Mouse (Mus musculus): ENCODE results near the gene Gsdma2.
"Not testable (repeated sequence)": the region's sequence is repeated elsewhere in the genome, so short reads cannot be mapped to it uniquely, and the experiment has no call there.

Gsdma2 gene

GRCm38 (mm10) chr11:98671284-98671815 lies 24.8 kb downstream of the Gsdma2 start:
- no peak for DNase-seq

- DNase-seq: no peak
These were observed 25.3 kb downstream of the Gsdma2 start for GRCm38 (mm10) chr11:98671857-98672256.

- no peak for DNase-seq
These were observed 25.9 kb downstream of the Gsdma2 start for GRCm38 (mm10) chr11:98672482-98672881.

- DNase-seq: peak; percentile 72
These were observed 26.6 kb downstream of the Gsdma2 start for GRCm38 (mm10) chr11:98673136-98673535.

GRCm38 (mm10) chr11:98675829-98676363 lies 29.3 kb downstream of the Gsdma2 start:
- no peak for DNase-seq

GRCm38 (mm10) chr11:98680023-98680422 lies 33.5 kb downstream of the Gsdma2 start:
- no peak for DNase-seq

- not testable (repeated sequence) for DNase-seq
These were observed 34.0 kb downstream of the Gsdma2 start for GRCm38 (mm10) chr11:98680595-98680994.

GRCm38 (mm10) chr11:98681186-98681585 lies 34.6 kb downstream of the Gsdma2 start:
- DNase-seq: no peak

- DNase-seq: peak; percentile 97
These were observed 35.5 kb downstream of the Gsdma2 start, which contains the start of gene Psmd3 for GRCm38 (mm10) chr11:98681786-98682745. Psmd3 (plus strand) TSS chr11:98682554.

- no peak for DNase-seq
These were observed 36.3 kb downstream of the Gsdma2 start for GRCm38 (mm10) chr11:98682811-98683210.

- no peak for DNase-seq
These were observed 39.1 kb downstream of the Gsdma2 start for GRCm38 (mm10) chr11:98685642-98686041.

- DNase-seq: no peak
These were observed 40.4 kb downstream of the Gsdma2 start for GRCm38 (mm10) chr11:98686976-98687375.

GRCm38 (mm10) chr11:98688009-98688408 lies 41.5 kb downstream of the Gsdma2 start:
- no peak for DNase-seq

- DNase-seq: no peak
These were observed 46.6 kb downstream of the Gsdma2 start for GRCm38 (mm10) chr11:98693201-98693600.

GRCm38 (mm10) chr11:98693746-98694145 lies 47.2 kb downstream of the Gsdma2 start:
- no peak for DNase-seq

- DNase-seq: no peak
These were observed 47.7 kb downstream of the Gsdma2 start for GRCm38 (mm10) chr11:98694301-98694700.

GRCm38 (mm10) chr11:98695408-98695807 lies 48.8 kb downstream of the Gsdma2 start:
- no peak for DNase-seq

- DNase-seq: no peak
These were observed 50.1 kb downstream of the Gsdma2 start for GRCm38 (mm10) chr11:98696454-98697216.

GRCm38 (mm10) chr11:98697225-98697624 lies 50.7 kb downstream of the Gsdma2 start:
- DNase-seq: no peak

GRCm38 (mm10) chr11:98698849-98699640 lies 52.5 kb downstream of the Gsdma2 start:
- DNase-seq: no peak

GRCm38 (mm10) chr11:98699911-98700310 lies 53.4 kb downstream of the Gsdma2 start:
- peak; percentile 91 for DNase-seq

GRCm38 (mm10) chr11:98701213-98701670 lies 54.7 kb downstream of the Gsdma2 start, which contains the start of gene Csf3:
Csf3 (plus strand) TSS chr11:98701263.
- DNase-seq: no peak

Measured in lung, postnatal 36 days (tissue).